Mouse (Mus musculus): ENCODE results near the gene Mllt11.
"Not testable (repeated sequence)": the region's sequence is repeated elsewhere in the genome, so short reads cannot be mapped to it uniquely, and the experiment has no call there.

Mllt11 gene

GRCm38 (mm10) chr3:95217255-95218134 is 14.5 kb downstream of the Mllt11 start, which contains the start of gene Gabpb2:
TSS of gene Gabpb2 (minus strand) at chr3:95217916.
- DNase-seq (ENCODE audit: low spot score in 2 of 2), result peak; percentile 94 to 96

- DNase-seq (ENCODE audit: low spot score in 2 of 2), result no peak
These were observed 15.2 kb downstream of the Mllt11 start for GRCm38 (mm10) chr3:95216655-95217254.

GRCm38 (mm10) chr3:95213609-95213975 is 18.4 kb downstream of the Mllt11 start:
- DNase-seq (ENCODE audit: low spot score in 2 of 2), result no peak

- DNase-seq (ENCODE audit: low spot score in 2 of 2), result not testable (repeated sequence)
These were observed 18.9 kb downstream of the Mllt11 start for GRCm38 (mm10) chr3:95212889-95213608.

- DNase-seq (ENCODE audit: low spot score in 2 of 2), result no peak
These were observed 21.4 kb downstream of the Mllt11 start for GRCm38 (mm10) chr3:95210585-95210984.

- DNase-seq (ENCODE audit: low spot score in 2 of 2), result no peak
These were observed 23.7 kb downstream of the Mllt11 start for GRCm38 (mm10) chr3:95208286-95208685.

- no peak for DNase-seq (ENCODE audit: low spot score in 2 of 2)
These were observed 28.1 kb downstream of the Mllt11 start for GRCm38 (mm10) chr3:95203880-95204279.

- DNase-seq (ENCODE audit: low spot score in 2 of 2), result no peak
These were observed 31.4 kb downstream of the Mllt11 start for GRCm38 (mm10) chr3:95200562-95200961.

- DNase-seq (ENCODE audit: low spot score in 2 of 2), result peak in 1 of 2 experiments; percentile 7
These were observed 31.8 kb downstream of the Mllt11 start for GRCm38 (mm10) chr3:95200132-95200531.

GRCm38 (mm10) chr3:95199101-95199500 is 32.9 kb downstream of the Mllt11 start:
- no peak for DNase-seq (ENCODE audit: low spot score in 2 of 2)

- no peak for DNase-seq (ENCODE audit: low spot score in 2 of 2)
These were observed 36.2 kb downstream of the Mllt11 start for GRCm38 (mm10) chr3:95195772-95196171.

- no peak for DNase-seq (ENCODE audit: low spot score in 2 of 2)
These were observed 37.2 kb downstream of the Mllt11 start for GRCm38 (mm10) chr3:95194721-95195135.

- DNase-seq (ENCODE audit: low spot score in 2 of 2), result no peak
These were observed 45.1 kb downstream of the Mllt11 start for GRCm38 (mm10) chr3:95186888-95187287.

- DNase-seq (ENCODE audit: low spot score in 2 of 2), result no peak
These were observed 45.9 kb downstream of the Mllt11 start for GRCm38 (mm10) chr3:95186100-95186499.

- no peak for DNase-seq (ENCODE audit: low spot score in 2 of 2)
These were observed 47.0 kb downstream of the Mllt11 start for GRCm38 (mm10) chr3:95184796-95185577.

- DNase-seq (ENCODE audit: low spot score in 2 of 2), result no peak
These were observed 50.1 kb downstream of the Mllt11 start for GRCm38 (mm10) chr3:95181841-95182240.

- no peak for DNase-seq (ENCODE audit: low spot score in 2 of 2)
These were observed 52.1 kb downstream of the Mllt11 start for GRCm38 (mm10) chr3:95179890-95180289.

GRCm38 (mm10) chr3:95178948-95179347 is 53.0 kb downstream of the Mllt11 start:
- no peak for DNase-seq (ENCODE audit: low spot score in 2 of 2)

GRCm38 (mm10) chr3:95177583-95177982 is 54.4 kb downstream of the Mllt11 start:
- DNase-seq (ENCODE audit: low spot score in 2 of 2), result no peak

- DNase-seq (ENCODE audit: low spot score in 2 of 2), result no peak
These were observed 55.5 kb downstream of the Mllt11 start for GRCm38 (mm10) chr3:95176500-95176899.

- DNase-seq (ENCODE audit: low spot score in 2 of 2), result peak; percentile 52 to 86
These were observed 57.9 kb downstream of the Mllt11 start for GRCm38 (mm10) chr3:95174011-95174592.

Data from heart, adult 9 months (tissue).